Mouse (Mus musculus) cerebellum, adult (tissue): Measurements from ENCODE around the gene Slc7a10.
A peak's percentile ranks its signal among the peaks of the same experiment; 100 is the strongest.

Experiments used
- ATAC-seq: cut with Nextera tagmentation; 2 replicates; pipeline ENCODE4 v1.9.2; 2017; ENCODE audit warnings: mild to moderate bottlenecking, moderate library complexity, mixed read lengths; ENCODE audit not compliant: insufficient number of reproducible peaks, low FRiP score, low TSS enrichment

Gene Slc7a10

DNA sequence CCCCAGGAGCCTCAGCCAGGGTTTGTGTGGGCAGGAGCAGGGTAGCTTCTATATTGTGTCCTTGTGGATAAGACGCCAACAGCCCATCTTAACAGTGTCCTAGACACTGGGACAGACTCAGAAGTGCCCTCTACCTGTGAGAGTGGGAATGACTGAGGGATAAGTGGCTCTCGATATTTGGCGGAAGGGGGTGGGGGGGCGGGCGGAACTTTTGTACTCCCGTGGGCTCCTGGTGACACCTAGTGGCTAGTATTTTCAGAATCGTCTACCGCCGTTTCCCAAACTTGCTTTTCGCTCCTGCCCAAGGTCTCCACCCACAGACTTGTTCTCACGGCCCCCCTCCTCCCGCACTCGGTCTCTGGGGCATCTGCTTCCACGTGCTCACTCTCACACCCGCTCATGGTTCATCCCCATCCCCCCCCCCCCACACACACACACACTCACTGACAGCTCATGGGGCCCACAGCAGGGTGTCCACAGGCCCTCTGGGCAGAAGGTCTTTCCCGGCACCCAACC is 14.3 kb upstream of the Slc7a10 start:
- ATAC-seq, result no peak; the same call in 1 of the 2 replicates

DNA sequence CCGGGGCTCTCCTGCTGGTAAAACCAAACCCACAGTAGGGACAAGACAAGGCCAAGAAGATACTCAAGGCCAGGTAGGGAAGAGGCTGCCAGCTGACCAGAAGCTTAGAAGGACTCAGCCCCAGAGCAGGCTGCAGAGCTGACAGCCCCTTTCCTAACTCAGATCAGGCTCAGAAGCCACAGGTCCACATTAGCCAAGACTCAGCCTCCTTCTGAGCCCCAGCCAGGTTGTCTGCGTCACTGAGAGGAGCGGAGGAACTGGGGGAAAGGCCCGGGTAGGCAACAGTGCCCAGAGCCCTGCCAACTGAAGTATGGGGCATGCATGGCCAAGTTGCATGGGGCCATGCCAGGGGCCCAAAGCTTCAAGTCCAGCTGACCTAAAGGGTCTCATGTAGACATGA is 13.7 kb upstream of the Slc7a10 start:
- ATAC-seq, result no peak

DNA sequence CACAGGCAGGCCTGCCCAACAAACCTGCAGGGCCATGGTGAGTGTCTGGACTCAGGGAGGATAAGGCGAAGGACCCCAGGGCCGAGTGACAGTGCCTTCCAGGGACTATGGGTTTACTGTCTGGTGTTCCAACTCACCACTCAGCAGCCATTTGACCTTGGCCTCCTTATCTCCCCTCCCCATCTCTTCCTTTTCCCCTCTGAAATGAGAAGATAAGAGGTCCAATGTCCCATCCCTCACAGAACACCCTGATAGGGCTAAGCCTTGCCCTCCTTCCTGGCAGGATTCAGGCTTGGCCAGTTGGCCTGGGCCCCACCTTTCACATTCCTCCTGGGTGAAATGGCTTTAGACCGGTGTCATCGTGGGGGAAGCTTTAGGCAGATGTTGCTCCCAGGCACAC is 10.7 kb upstream of the Slc7a10 start:
- ATAC-seq, result no peak

DNA sequence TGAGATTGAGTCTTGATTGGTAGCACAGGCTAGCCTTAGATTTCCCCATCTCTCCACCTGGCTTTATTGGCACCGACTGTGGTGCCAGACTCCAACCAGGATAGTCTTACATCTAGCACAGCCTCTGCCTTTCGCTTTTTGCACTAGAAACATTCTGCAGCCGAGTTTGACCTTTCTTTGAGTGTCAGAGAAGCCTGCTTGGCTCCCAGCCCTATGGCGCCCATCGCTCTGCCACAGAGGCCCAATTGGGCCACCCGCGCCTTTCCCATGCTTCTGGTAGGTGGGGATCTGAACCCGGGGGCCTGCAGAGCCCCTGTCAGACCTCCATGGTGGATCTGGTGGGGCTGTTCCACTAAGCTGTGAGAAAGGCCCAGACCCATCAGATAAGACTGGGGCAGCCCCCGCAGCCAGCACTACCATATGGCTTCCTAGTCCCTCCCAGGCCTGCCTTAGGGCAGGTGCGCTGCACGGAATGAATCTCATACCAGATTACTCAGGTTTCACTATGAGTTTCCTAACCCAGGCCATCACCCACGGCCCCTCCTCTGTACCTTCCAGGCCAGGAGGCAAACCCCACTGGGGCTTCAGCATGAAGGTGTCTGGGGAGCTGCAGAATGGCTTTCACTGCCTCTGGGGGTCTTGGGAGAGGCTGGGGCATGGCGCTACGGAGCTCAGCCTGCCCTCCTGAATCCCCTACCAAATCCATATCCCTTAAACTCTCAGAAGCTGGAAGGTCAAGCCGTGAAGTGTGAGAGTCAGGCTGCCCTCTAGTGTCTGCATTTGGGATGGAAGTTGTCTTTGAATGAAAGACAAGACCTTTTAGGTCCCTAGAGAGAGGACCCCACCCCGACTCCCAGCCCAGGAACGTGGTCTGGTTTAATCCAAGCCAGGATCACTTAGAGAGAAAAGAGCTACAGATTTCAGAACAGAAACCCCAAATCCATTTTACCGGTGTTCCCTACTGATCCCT is 9.5 kb upstream of the Slc7a10 start:
- ATAC-seq, result no peak

DNA sequence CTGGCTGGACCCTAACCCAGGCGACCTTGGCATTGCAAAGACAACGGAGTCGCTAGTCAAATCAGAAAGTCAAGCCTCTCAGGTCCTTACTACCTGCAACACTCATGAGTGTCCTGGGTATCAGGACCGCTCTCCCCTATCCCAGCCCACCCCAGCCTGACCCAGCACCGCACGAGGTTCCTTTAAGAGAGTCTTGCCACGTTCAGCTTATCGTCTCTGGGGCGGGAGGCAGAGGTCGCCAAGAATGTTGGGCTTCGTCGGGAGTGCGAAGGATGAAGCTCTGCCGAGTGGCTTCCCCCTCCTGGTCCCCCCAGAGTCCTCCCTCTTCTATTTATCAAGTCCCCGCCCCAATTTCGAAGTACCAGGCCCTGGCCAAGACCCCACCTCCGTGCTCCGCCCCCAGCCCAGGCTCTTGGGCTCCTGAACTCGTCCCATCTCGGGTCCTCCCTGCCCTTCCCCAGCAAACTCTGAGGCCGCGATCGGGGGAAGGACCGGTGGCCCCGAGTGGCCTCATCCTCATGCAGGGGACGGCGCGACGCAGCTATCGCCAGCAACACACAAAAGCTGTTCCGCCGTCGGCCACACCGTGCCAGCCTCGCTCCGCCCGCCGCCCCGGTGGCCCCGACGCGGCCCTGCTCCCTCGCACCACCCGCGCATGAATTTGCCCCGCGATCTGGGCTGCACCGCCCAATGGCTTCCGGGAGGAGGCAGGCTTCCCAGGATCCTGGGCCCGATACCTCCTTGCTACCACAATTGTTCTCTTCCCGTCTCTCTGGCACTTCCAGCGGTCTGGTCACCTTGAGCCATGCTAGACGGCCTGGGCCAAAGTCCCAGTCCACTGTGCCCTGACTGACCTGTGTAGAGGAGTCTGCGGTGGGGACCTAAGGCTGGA is 1.1 kb upstream of the Slc7a10 start:
- ATAC-seq, result peak; percentile 40; the same call in 1 of the 2 replicates

DNA sequence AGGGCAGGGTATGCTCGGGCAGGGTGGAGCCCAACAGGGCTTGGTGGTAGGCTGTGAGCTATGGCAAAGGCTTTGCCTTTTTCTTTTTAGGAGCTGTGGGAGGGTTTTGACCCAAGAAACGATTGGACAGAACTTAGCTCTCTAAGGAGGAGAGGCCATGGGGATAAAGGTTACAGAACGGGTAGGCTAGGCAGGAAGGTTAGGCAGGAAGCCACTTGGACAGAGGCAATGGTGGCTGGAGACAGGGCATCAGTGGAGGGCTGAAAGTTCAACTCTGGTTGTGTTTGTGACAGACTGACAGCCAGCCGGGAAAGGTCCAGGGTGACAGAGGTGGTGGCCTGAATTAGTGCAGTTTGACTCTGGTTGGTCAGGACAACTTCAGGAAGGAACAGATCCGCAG is 3.5 kb downstream of the Slc7a10 start:
- no peak for ATAC-seq

DNA sequence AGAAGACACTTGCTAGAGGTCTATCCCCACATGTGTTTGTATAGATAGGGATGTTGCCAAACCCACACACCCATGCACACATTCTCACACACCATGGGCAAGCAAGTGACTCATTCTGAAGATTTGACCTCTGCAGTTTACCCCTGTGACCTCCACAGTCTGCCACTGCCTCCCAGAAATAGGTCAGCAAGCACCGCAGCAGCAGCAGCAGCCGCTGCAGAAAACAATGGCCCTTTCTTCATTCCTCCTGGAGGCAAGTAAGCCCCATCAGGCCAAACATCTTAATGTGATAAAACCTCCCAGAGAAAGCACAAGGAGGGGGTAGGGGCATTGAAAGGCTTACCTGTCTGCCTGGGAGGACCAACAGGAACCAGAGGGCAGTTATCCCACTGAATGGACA is 5.1 kb downstream of the Slc7a10 start:
- no peak for ATAC-seq

DNA sequence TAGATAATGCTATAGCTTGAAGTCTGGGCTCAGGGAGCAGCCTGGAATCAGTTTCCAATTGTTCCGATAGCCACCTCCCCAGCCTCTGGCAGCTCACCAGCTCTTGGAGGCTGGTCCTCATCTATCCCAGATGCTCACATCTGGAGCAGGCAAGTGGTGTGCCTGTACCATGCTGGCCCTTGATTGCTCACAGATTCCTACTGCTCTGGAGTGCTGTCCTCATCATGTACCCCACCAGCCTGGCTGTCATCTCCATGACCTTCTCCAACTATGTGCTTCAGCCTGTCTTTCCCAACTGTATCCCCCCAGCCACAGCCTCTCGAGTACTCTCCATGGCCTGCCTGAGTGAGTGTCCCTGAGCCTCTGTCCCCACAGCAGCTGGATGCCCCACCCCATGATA is 10.8 kb downstream of the Slc7a10 start:
- ATAC-seq, result no peak

DNA sequence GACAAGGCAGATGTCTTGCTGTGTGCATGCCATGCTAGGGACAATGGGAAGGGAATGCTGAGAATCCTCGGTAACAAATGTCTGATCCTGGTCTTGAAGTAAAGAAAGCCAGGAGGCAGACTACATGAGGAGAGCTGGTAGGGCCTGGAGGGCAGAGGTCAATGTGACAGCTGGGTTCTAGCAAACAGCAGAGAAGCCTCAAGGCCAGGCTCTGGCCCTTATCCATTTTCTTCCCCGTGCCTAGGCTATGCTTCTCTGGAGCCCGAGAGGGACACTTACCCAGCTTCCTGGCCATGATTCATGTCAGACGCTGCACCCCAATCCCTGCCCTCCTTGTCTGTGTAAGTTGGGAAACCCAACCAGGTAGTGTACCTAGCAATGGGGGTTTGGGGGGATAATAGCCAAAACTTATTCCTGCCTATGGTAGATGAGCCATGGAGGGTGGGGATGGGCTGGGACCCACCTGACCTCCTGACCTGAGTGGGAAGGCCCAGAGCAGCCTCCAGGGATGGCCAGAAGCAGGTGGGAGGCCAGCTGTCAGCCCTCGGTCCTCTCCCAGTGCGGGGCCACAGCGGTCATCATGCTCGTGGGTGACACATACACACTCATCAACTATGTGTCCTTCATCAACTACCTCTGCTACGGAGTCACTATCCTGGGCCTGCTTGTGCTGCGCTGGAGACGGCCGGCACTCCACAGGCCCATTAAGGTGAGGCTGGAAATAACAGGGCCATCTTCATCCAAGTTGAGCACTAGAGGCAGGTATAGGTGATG is 13.0 kb downstream of the Slc7a10 start:
- no peak for ATAC-seq

DNA sequence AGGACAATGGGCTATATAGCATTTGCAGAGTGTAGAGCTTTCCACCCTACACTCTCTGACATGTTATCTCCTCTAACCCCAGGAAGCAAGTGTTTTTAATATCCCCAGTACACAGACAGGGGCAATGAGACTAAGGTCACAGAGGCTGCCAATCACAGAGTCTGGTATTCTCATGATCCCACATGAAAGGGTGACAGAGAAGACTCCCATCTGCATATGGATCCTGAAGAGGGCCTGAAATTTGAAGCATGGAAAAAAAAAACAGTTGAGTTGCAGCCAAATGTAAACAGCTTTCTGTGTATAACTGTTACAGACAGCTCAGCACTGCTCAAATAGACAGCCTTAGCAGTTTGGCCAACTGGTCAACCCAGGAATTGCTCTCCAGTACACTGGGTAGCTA is 13.6 kb downstream of the Slc7a10 start:
- ATAC-seq, result no peak

DNA sequence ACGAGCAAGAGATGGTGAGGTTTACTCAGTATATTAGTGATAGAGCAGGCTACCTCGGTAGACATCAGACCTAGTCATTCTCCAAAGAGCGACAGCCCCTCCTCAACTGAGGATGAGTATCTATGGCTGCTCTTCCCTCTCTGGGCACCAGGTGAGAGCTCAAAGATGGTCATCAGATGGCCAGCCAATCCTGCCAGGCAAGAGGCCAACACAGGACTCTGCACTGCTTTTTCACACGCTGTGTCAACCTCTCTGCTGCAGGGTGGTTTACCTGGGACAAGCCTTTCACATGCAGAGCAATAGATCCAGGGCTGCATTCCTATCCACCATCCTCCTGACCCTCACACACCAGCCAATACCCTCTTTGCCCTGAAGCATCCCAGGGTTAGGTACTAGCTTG is 25.6 kb downstream of the Slc7a10 start:
- ATAC-seq, result no peak

DNA sequence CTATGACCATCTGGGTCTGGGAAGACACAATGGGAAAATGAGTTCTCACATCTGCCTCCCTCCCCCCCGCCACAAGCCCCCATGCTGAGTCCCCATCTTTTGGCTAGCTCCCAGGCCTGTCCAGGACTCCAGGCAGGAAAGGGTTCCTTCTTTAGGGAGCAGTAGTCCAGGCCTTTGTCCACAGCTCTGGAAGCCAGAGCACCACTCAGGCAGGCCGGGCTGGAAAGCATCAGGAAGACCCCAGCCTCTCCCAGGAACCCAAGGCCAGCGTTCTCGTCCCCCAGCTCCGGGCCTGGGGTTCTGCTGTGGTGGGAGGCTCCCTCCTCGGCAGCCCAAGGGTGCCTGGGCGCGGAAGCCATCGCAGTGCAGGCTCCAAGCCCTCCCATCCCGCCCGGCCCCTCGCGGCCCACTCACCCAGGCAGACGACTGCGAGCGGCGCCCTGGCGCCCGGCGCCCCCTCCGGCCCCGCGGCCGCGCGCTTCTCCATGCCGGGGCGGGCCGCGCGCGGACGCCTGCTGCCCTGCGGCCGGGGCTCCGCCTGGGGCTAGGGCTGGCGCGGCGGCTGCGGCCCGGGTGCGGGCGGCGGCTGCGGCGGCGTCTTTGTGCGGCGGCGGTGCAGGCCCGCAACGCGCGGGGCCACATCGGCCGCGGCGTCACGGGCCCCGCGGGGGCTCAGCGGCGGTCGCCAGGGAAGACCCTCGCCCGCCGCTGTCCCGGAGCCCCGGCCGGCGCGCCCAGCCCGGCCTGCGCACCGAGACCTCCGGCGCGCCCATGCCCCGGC is 28.4 kb downstream of the Slc7a10 start:
- ATAC-seq, result peak; percentile 37

DNA sequence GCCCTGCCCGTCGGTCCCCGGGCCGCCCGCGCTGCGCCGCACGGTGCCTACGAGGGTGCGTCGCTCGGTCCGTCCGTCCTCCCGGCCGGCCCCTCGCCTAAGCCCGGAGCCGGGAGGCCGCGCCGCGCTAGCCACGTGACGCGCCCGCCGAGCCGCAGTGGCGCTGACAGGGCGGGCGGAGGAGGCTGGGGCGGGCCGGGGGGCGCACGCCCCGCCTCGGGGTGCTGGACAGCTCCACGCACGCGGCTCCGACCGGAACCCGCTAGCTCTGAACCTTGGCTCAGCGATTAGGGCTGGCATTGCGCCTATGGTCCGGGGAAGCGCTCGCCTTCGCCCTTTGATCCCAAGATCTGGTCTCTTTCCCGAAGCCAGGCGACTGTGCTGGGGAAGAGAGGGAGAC is 29.0 kb downstream of the Slc7a10 start, which contains the start of gene Lrp3:
Gene Lrp3 (minus strand): TSS at position 274 of the 400 bp plus-strand sequence.
- peak; percentile 84 for ATAC-seq

DNA sequence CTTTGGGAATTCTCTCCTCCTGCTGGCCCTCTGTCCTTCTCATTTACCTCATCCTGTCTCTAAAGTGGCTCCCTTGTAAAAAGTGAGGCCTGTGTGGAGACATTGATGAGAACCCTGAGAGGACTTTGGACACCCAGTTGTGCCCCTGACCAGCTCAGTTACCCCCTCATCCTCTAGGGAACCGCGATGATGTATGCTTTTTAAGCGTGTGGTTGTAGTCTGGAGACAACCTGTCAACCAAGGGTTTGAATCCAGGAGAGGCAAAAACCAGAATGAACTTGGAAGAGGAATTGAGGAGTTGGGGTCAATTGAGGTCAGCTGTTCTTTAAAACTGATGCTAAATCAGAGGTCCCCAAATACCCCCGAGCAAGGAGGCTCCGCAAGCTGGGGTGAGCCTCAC is 29.5 kb downstream of the Slc7a10 start:
- ATAC-seq, result no peak

DNA sequence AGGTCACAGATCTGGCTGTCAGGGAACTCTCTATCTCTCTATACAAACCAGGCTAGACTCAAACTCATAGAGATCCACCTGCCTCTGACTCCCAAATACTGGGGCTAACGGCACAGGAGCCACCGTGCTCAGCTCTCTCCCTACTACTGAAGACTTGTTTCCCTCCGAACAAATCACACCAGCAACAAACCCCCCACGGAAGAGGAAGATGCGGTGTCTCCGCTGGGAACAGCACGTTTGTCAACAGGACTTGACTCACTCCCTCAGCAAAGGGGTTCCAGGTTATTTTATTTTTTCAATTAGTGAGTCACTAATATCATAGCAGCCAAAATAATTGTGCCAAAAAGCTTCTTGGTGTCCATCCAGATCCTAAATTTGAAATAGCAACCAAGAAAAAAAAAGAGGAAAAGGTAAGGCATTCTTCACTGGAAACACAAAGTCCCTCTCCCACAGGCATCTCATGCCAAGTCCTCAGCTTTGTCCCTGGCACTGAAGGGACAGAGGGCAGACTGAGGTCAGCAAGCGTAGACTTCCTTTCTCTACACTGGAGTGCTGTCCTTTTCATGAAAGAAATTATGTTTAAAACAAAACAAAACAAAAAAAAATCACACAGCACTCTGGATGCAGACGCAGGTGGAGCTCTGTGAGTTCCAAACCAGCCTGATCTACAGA is 34.6 kb downstream of the Slc7a10 start:
- ATAC-seq, result no peak

DNA sequence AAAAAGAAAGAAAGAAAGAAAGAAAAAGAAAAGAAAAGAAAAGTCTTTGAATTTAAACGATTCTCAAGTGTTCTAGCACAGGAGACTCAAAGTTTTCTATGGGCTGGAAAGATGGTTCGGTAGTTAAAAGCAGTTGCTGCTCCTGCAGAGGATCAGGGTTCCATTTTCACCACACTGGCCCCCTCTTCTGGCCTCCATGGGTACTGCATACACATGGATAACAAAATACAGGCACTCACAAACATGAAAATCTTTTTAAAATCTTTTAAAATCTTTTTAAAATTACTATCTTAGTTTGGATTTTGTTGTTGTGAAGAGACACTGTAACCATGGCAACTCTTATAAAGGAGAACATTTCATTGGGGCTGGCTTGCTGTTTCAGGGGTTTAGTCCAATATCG is 44.1 kb downstream of the Slc7a10 start:
- no peak for ATAC-seq

DNA sequence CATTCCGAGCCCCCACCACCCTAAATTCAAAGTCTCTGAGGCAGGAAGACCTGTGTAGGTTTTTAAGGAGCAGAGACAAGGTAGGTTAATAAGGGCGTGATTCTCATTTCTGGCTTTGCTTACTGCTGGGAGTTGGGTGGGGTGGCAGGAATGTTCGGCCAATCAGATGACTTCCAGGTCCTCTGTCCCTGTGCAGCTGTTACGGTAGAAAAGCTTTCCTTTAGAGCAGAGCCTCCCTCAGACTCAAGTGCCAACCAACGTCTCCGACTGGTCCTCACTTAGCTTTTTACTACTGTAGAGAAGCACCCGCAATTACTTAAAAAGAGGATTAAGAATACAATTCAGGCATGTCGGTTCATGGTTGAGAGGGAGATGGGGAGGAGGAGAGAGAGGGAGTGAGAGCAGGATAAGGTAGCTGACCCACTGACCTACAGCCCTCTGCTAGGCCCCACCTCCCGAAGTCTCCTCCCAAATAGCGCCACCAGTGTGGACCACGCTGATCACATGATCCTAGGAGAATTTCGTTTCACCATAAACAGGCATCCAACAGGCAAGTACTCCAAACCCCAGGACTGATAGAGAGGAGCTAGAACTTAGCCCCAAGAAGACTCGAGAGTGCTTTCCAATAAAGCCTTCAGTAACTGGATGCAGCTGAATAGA is 46.7 kb downstream of the Slc7a10 start:
- no peak for ATAC-seq

DNA sequence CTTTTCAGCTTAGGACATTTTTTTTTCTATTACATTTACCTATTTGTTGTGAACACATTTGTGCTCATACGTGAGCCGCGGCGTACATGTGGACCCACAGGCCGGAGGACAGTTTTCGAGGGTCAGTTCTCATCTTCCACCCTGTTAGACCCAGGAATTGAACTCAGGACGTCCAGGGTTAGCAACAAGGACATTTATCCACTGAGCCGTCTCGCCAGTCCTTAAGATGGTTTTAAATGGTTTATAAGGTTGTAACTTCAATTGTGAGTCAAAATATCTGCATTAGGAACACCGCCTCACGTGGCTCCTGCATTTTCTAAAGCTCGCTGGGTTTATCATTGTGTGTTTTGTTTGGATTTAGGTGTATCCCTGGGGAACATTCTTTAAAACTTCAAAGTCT is 47.7 kb downstream of the Slc7a10 start:
- no peak for ATAC-seq
